10 mouse cellular contexts compared by ENCODE assay signal in the genomic region with DNA sequence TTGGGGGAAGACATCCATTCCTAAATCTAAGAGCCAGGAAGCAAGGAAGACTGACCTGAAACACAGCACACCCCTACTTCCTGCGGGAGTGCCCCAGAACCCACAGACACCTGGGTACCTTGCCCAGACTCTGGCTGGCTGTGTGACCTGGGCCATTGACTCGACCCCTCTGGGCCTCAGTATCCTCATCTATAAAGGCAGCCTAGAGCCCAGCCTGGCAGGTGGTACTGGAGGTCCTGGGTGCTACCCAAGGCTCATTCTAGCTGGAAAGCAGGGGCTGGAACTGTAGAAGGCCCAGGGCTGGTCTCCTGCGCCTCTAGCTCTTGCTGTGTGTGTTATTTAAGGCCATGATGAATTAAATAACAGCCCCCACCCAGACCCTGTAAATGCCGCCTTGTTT. TPM values are rescaled to one million over a fixed set of nuclear protein-coding genes. Genes with fewer than 3 reads are reported as not detected.
DNase-seq lines count a peak whose midpoint lies in the region; ATAC-seq and TF ChIP-seq lines count a peak whose summit lies in the region.
"Had no signal": no experiment of that assay in that cellular context is flagged by ENCODE, and none has a peak within 500 bp of the region (broad histone marks: within the 10 kb centered on the region; RNA-seq: fewer than 3 reads in every experiment).

No protein-coding gene starts in this region.

- TF ChIP-seq EP300 in lung, postnatal 0 days (IDR thresholded peaks at IDR 0.05) = no peak

- no peak overlapping the region for H3K9ac ChIP-seq in lung, postnatal 0 days (replicated peaks; ENCODE audit: low read depth)
- H3K9ac ChIP-seq in limb, embryonic 13.5 days = peak overlapping the region; percentile 85

- DNase-seq in gastrocnemius, adult 2 months = no peak
- no peak for DNase-seq in gastrocnemius, postnatal 25 days
- no peak for DNase-seq in lung, postnatal 0 days (ENCODE audit: low spot score)
- DNase-seq in lung, adult 18-20 months = no peak
- DNase-seq in c-Kit-positive CD71-positive TER-119-positive erythroid progenitor cells, embryonic 14.5 days (ENCODE audit: low spot score) = no peak
- DNase-seq in urinary bladder, postnatal 36 days (ENCODE audit: low spot score in 2 of 2) = no peak
- no peak for DNase-seq in adrenal gland, postnatal 36 days
- DNase-seq: adrenal gland, adult 2 months had no signal

- no peak for TF ChIP-seq CTCF in gastrocnemius, adult 2 months (IDR thresholded peaks at IDR 0.05)
- no peak for TF ChIP-seq CTCF in lung, postnatal 0 days (IDR thresholded peaks at IDR 0.05)

- peak overlapping the region; percentile 93 for H3K4me2 ChIP-seq in lung, postnatal 0 days (replicated peaks; ENCODE audit: low read depth, low read length)
- H3K4me2 ChIP-seq in limb, embryonic 13.5 days (replicated peaks) = peak overlapping the region; percentile 94

- intact Hi-C loops in gastrocnemius, adult 2 months (cut with DNase I) = loop anchor here (5.0 kb wide), 1 partner anchor 52 kb away; no protein-coding TSS in a partner anchor

- WGBS in lung, postnatal 0 days = 82% methylated on average over 4 of the region's 4 CpGs
- WGBS in limb, embryonic 13.5 days = 73% methylated on average over 4 of the region's 4 CpGs

- peaks cover 24% of the 10 kb centered on the region; the same call in 1 of the 2 replicates for H3K4me1 ChIP-seq in lung, postnatal 0 days (ENCODE audit: insufficient read depth, low read depth, low read length)
- peaks cover 36% of the 10 kb centered on the region for H3K4me1 ChIP-seq in limb, embryonic 13.5 days

- no peaks in the 10 kb centered on the region for H3K9me3 ChIP-seq in lung, postnatal 0 days (ENCODE audit: low read length)
- no peaks in the 10 kb centered on the region for H3K9me3 ChIP-seq in limb, embryonic 13.5 days

- peak overlapping the region; percentile 90 for H3K4me3 ChIP-seq in gastrocnemius, adult 2 months
- H3K4me3 ChIP-seq in lung, postnatal 0 days (ENCODE audit: low read depth, low read length) = 0 out of 2 replicates have a peak overlapping the region, but pooled peaks have one; percentile 77
- peak overlapping the region; percentile 84 for H3K4me3 ChIP-seq in limb, embryonic 13.5 days

- ATAC-seq in lung, postnatal 0 days = no peak
- no peak for ATAC-seq in limb, embryonic 13.5 days (ENCODE audit: low FRiP score, low read depth)

- no peaks in the 10 kb centered on the region for H3K27me3 ChIP-seq in lung, postnatal 0 days (replicated peaks; ENCODE audit: insufficient read depth, low read length)
- H3K27me3 ChIP-seq in limb, embryonic 13.5 days = no peaks in the 10 kb centered on the region

- H3K36me3 ChIP-seq in lung, postnatal 0 days (ENCODE audit: insufficient read depth, low read length) = no peaks in the 10 kb centered on the region
- H3K36me3 ChIP-seq in limb, embryonic 13.5 days = peaks cover 6% of the 10 kb centered on the region; the same call in 1 of the 2 replicates

- H3K27ac ChIP-seq in gastrocnemius, adult 2 months = peak overlapping the region; percentile 98
- no peak overlapping the region for H3K27ac ChIP-seq in lung, postnatal 0 days (ENCODE audit: low read length)
- H3K27ac ChIP-seq in limb, embryonic 13.5 days = no peak overlapping the region

RNA-seq across cellular contexts. Expression of gene Zcchc14, which starts 1.4 kb away (rescaled TPM):
- total RNA-seq in gastrocnemius, adult 2 months (2021) = 10 to 100 TPM; 18.8 to 22.3 TPM
- total RNA-seq in gastrocnemius, postnatal 25 days (2021) = 10 to 100 TPM; 16.3 to 17.0 TPM
- 11.1 and 14.7 TPM in 2 replicates for polyA plus RNA-seq in lung, postnatal 0 days (2015; fragmentation: Nextera tagmentation; extraction: Ambion mirVana)
- 18.4 and 20.1 TPM in 2 replicates for polyA plus RNA-seq in limb, embryonic 13.5 days (2015; fragmentation: Nextera tagmentation; extraction: Ambion mirVana)
- 10 to 100 TPM; 43.4 to 53.4 TPM for total RNA-seq in adrenal gland, postnatal 36 days (2021)
- total RNA-seq: megakaryocyte-erythroid progenitor cell, adult 5-6 weeks had no signal
